Mouse (Mus musculus) cerebellum, adult 9-10 months (tissue): Measurements from ENCODE around the gene Dapk2.
"Not testable (repeated sequence)": the region's sequence is repeated elsewhere in the genome, so short reads cannot be mapped to it uniquely, and the experiment has no call there.

Experiments used
- DNase-seq: peaks from one replicate; pipeline ENCODE4 v3.0.0; 2022

Gene Dapk2

DNA sequence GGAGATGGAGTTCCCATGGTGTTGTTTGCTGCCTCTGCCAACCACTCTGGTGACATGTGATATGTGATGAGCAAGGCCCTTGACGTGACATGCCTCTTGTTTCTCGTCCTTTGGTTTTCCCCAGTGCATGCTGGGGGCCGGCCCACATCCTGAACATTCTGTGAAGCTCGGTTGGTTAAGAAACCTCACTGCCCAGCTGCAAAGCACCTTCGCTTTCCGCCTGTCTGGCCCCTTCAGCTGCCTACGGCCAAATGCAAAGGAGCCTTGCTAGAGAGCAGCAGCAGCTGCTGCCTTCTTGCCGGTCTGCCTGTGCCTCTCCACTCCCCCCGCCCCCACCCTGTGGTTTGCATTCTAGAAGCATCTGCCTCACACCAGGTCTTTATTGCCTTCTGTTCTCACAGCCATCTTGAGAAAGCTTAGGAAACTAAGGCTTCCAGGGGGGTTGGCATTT is 123.5 kb downstream of the Dapk2 start:
- DNase-seq: no peak

DNA sequence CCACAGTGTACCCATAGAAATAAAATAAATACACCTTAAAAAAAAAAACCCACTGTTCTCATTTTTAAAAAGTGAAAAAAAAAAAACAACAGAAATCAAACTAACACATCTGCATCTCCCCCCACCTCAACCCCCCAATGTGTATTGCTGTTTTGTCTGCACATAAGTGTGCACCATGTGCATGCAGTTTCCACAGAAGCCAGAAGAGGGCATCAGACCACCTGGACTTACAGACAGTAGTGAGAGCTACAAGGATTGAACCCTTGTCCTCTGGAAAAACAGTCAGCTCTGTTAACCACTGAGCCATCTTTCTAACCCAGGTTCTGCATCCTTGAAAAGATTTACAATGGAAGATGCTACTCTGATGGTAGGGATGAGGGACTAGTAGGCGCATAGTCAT is 124.6 kb downstream of the Dapk2 start:
- no peak for DNase-seq

DNA sequence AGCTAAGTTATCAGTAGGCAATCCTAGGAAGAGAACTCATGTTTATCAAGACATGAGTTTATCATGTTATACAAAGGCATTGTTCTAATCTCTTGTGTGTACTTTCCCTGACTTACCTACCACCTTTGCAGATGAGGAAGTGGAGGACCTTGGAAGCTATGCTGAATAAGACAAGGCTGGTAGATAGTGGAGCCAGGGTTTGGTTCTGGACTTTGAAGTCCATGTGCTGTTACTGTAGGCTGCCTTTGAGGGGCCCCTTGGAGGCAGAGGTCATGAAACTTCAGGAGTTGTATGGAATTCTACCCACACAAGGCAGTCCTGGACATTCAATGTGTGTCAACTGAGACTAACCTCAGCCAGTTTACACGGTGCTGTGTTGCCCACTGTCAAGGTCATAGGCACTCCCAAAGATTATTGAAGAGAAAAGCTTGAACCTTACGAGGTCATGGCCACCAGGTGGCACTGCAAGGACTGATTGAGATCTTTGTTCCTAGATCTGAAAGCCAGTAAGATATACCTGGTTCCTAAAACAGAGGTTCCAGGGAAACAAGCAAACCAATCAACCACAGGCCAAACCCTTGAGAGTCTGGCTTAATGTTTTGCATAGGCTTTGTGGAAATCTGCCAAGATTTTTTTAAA is 125.7 kb downstream of the Dapk2 start:
- DNase-seq: peak; percentile 88

DNA sequence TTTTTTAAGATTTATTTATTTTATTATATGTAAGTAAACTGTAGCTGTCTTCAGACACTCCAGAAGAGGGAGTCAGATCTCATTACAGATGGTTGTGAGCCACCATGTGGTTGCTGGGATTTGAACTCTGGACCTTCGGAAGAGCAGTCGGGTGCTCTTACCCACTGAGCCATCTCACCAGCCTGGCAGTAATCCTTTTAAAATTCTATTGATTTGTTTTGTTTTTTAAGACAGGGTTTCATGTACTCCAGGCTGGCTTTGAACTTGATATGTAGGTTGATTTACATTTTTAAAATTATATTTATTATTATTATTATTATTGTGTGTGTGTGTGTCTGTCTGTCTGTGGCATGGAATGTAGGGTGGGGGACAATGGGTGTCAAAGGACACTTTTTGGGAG is 127.2 kb downstream of the Dapk2 start:
- not testable (repeated sequence) for DNase-seq

DNA sequence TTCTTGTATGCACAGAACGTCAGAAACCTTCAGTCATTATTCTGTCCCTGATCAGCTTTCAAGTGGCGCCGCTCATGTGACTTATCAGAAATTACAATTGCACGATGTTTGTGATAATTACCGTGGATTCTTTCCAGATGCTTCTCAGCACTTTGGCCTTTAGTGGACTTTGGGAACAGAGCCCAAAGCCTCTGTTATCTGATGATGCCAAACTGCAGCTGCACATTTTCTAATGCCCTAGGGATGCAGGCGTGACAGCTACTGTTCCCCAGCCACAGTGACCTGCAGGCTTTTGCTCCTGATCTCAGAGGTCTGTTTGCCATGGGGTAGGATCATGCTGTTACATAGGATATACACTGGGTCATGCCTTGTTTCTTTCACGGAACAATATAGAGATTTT is 127.9 kb downstream of the Dapk2 start:
- no peak for DNase-seq

DNA sequence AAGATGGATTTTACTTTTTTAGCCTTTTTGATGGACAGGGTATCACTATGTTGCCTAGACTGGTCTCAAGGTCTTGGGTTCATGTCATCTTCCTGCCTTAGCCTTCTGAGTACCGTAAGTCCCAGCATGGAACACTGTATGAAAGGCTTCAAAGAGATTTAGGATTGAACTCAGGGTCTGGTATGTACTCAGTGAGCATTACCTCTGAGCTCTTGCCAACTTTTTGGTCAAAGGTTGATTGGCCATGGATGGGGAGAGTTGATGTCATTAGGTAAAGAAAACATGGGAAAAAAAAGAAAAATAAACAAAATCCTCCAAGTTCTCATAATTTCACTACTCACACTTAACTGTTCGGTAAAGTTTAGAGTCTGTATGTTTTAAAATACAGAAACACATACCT is 132.7 kb downstream of the Dapk2 start:
- no peak for DNase-seq

DNA sequence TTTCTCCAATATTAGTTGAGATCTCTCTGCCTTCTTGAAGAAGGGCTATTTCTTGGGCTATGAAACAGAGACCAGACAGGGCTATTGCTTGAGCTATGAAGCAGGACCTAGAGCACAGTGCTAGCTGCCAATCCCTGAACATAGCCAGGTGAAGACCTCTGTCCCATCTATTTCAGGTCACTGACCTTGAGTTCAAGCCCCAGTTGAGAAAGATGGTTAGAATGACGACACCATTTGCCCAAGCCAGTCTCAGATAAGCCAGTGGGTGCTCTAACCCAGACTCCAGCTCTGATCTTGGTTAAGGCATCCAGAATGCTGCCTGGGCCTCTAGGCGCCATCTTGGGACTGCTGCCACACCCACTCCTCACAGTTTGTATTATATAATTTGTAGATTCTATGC is 135.3 kb downstream of the Dapk2 start:
- DNase-seq: no peak

DNA sequence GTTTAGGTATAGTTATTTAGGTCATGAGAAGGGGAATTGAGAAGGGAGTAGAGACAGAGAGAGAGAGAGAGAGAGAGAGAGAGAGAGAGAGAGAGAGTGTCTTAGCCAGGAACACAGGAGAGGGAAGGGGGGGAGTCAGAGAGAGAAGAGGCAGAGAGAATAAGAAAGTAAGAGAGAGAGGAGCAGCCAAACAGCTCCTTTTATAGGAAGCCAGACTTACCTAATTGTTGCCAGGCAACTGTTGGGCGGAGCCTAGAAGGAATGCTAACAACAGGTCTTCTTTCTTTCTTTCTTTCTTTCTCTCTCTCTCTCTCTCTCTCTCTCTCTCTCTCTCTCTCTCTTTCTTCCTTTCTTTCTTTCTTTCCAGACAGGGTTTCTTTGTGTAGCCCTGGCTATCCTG is 136.2 kb downstream of the Dapk2 start:
- DNase-seq: no peak

DNA sequence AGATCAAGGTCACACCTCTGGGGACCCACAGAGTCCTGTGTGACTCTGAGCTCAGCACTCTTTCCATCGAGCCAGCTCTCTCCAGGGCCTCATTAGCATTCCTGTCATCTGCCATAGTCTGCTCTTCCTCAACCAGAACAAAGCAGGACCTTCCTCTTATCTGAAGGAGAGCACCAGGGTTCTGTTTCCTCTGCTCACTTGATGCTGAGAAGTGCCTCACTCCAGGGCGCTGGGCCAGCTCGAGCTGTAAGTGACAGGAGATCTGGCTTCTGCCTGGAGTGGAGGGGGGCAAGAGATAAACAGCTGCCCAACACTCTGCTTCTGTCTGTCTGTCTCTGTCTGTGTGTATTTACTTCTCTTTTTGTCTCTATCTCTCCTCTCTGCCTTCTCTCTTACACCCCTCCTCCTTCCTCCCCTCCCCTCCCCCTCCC is 137.0 kb downstream of the Dapk2 start:
- DNase-seq: no peak

DNA sequence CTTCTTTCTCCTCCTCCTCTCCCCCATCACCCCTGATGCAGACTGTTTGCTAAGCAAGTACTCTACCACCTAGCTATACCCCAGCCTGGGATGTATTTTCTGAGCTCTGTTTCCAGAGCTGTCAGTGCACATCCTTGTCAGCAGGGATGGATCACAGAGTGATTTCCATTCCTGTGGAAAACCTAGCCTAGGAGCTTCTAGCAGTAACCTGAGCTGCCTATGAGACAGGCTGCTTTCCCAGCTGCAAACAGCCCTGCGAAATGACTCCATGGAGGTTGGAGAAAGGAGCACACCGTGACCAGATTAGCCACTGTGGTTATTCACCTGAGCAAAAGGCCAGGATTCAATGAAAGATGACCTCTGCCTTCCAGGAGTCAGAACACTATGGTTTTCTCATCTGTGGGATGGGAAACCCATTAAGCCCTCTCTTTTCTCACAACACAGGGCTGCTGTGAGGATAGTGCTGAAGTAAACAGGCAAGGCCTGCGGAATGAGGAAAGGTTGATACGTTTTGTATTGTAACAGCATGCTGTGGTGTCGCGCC is 137.6 kb downstream of the Dapk2 start:
- no peak for DNase-seq

DNA sequence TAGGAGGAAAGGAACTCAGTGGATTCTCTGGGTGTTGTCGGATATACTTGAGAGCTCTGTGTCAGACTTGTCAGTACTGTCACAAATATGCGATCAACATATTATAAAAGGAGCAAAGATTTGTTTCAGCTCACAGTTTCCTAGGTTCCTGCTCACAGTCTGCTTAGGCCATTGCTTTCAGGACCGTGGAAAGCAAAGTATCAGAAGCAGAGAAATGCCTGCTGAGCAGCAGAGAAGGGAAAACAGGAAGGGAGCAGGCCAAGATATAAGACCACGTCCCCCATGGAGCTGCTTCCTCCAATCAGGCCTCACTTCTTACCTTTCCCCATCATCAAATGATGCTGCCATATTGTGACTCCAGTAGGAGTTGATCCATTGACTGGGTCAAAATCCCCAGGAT is 140.8 kb downstream of the Dapk2 start:
- DNase-seq: no peak

DNA sequence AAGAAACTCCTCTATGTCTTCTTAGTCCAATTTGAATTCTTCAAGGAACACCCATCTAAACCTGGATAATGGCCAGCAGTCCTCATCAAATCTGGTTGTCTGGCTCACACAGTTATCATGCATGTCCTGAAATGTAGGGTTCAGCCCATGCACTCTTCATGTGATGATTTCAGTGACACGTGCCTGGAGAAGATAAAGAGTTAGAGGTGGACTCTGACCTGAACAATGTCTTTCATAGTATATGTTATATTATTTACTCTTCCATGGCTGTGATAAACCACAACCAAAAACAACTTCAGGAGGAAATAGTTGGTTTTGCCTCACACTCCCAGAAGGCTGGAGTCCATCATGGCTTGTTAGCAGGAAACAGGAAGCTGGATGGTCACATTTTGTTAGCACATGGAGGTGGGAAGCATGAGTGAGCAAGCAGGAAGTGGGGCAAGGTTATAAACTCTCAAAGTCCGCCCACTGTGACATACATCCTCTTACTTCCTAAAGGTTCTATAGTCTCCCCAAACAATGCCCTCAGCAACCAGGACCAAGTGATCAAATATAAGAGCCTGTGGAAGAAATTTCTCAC is 142.5 kb downstream of the Dapk2 start:
- DNase-seq: no peak

DNA sequence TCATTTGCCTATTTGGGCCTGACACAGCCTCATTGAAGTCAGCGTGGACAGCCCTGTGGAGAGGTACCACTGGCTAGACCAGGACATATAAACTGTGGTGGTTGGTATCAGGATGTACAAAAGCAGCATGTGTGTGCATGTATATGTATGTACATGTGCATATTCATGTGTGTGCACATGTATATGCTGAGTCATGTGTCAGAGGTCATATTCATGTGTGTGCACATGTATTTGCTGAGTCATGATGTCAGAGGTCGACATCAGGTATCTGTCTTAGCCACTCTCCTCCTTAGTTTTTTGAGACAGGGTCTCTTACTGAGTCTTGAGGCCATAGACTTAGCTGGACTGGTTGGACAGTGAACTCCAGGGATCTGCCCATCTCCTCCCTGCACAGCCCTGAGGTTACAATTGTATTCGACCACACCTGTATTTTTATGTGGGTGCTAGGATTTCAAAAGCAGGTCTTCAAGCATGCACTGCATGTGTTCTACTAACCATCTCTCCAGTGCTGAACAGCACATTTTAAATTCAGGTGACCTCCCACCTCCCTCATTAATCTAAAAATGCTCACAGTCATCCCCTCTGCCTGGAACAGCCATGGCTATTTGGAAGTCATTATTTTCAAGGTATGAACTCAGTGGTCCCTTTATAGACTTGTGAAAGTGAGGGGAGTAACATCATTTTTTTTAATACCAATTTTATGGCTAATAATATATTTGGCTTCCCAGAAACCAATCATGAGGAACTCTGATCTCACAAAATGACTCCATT is 146.5 kb downstream of the Dapk2 start:
- DNase-seq: no peak

DNA sequence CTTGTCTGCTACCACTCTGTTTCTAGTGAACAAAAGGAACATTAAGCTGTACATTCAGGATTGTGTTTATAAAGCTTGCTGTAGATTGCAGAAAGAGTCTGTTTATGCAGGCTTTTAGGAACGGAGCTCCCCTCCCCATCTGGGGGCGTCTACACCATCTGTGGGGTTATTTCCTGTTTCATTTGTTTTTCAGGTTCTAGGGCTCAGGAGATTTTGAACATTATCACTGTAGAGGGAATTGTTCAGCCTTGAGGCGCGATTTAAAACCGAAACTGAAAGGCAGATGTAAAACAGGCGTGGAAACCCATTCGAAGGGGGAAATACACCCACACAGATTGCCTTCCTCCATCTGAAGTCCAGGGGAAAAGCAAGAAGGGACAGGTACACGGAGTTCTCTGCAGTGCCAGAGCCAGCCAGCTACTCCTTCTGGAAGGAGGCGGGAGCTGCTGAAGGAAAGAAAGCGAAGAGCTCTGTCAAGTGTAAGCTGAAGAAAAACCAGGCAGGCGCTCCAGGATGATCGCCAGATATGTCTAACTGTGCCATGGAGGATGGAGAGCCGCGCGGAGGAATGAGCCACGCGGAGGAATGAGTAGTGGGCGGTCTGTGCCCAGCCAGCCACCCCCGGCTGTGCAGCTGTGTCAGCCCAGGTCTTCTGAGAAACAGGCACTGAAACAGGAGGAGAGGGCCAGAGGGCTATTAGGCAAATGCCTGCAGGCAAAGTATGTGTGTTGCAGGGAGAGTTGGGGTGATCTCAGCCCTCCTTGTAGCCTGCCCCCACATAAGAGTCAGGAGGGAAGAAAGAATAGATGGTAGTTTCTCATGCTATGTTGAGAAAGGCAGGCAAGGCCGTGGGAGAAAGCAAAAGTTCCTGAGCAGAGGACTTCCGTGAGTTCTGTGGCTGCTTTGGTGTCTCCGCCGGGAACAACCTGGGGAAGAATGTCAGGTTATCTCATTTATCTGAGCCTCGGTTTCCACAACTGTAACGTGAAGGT is 147.4 kb downstream of the Dapk2 start:
- peak; percentile 73 for DNase-seq

DNA sequence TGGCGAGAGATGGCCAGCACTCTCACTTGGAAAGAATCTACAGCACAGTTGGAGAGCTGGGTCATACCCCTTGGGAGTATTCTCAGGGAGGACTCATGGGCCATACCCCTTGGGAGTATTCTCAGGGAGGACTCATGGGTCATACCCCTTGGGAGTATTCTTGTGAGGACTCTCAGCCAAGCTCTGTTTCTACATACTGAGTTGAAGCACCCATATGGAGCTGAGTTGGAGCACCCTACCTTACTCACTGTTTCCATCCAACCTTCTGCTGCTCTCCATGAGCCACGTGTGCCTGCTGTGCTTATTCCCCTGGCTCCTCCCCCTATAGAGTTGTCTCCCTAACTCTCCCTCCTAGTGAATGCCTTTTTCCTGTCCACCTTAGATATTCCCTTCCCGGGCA is 148.4 kb downstream of the Dapk2 start:
- DNase-seq: no peak

DNA sequence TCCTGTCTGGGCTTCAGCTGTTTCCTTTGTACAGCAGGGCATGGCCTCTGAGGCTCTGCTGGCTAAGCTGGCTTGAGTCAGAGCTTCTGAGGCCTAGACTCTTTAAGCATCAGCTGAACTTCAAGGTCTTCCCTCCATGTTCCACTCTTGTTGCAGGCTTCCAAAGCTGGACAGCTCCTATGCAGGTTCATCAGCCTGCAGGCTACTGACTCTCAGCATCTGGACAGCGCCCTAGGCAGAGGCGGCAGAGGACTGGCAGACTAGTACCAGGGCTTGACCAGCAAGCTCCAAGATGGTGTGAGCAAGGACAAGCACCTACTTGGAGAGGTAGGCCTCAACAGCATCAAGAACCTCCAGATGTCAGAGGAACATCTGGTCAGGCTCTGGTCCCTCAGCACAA is 149.3 kb downstream of the Dapk2 start:
- DNase-seq: no peak

DNA sequence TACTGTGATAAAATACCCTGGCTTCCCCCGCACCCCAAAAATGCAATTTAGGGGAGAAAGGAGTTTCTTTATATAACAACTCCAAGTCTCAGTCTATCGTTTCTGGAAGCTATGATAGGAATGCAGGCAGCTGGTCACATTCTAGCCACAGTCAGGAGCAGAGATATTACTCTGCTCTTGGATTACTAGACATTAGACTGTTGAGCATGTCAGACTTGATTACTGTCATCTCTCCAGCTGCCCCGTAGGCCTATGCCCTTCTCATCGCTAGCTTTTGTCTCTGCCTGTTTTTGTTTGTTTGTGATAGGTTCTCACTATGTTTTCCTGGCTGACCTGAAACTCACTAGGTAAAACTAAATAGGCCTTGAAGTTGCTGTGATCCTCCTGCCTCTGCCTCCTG is 150.7 kb downstream of the Dapk2 start:
- DNase-seq: no peak

DNA sequence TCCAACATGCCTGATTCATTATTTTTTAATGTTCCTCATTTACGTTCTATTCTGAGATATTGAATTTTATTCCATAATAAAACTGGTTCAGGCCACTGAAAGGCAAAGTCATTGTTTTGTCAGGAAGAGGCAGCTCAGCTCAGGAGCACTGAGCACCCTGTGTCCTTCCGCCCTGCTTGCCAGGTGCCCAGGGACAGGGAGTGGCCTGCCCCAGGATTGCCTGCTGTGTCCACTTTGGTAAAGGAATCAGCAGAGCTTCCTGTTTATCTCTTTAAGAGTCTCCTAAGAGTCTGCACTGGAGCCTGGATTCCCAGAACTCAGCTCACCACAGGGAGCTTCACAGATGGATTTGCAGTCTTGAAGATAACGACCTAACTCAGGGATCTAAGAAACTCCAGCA is 153.4 kb downstream of the Dapk2 start:
- no peak for DNase-seq

DNA sequence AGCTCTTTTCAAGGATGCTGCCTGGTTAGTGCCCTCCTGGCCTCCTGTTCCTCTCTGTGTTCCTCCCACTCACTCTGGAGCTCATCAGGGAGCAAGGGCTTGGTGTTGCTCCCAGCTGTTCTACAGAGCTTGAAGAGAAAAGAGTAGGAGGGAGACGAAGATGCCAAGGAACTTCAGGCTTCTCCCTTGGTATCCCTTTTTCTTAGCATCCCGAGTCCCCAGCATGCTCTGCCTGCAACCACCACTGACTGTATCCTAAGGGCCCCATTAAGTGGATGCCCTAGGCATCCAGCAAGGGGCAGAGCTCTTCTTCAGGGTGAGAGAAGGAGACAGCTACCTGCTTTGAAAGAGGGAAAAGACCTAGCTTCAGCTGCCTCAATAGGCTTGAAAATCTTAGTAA is 158.6 kb downstream of the Dapk2 start:
- DNase-seq: no peak
